Mouse (Mus musculus) liver, embryonic 14.5 days (tissue): Measurements from ENCODE around the gene Soat2. TPM values are rescaled to one million over a fixed set of nuclear protein-coding genes. Genes with fewer than 3 reads are reported as not detected.
A peak's percentile ranks its signal among the peaks of the same experiment; 100 is the strongest.

Experiments used
- ATAC-seq: fragments of 200-750 bp; cut with Nextera tagmentation; 2 replicates; pipeline ENCODE4 v1.8.0; 2017; ENCODE audit warnings: moderate number of reproducible peaks, mild to moderate bottlenecking, moderate library complexity; ENCODE audit not compliant: insufficient read depth
- DNase-seq, 3 experiments: peaks; one replicate each; pipeline ENCODE4 v3.0.0-alpha.2; 2012 to 2013; ENCODE audit warnings: low read depth in 3 of 3, low spot score in 3 of 3
- H3K27ac ChIP-seq: fragments of 300-500 bp; sonication (generic); 2 replicates; pipeline ENCODE4 v1.5.1; 2014; ENCODE audit warnings: moderate library complexity, mild to moderate bottlenecking, control low read depth, inconsistent platforms
- H3K27me3 ChIP-seq: fragments of 300-500 bp; sonication (generic); 2 replicates; pipeline ENCODE4 v1.6.1; 2014; ENCODE audit warnings: mild to moderate bottlenecking, low read length, moderate library complexity; ENCODE audit not compliant: control insufficient read depth, insufficient read depth
- H3K36me3 ChIP-seq: fragments of 300-500 bp; sonication (generic); replicated peaks from 2 replicates; pipeline ENCODE4 v1.6.1; 2014; ENCODE audit warnings: low read depth; ENCODE audit not compliant: control insufficient read depth, insufficient read depth
- H3K4me1 ChIP-seq, 2 experiments: fragments of 200-500 bp in 1 of 2; fragments of 300-500 bp in 1 of 2; sonication (generic) in 1 of 2; replicated peaks; 2 replicates each; pipeline ENCODE4 v1.6.1; 2012 to 2014; ENCODE audit warnings: antibody characterized with exemption in 1 of 2, inconsistent platforms in 1 of 2, low read length in 1 of 2; ENCODE audit not compliant: control insufficient read depth in 2 of 2, insufficient read depth in 2 of 2
- H3K4me2 ChIP-seq: fragments of 300-500 bp; sonication (generic); 2 replicates; pipeline ENCODE4 v1.6.1; 2014; ENCODE audit warnings: low read depth, mild to moderate bottlenecking, control low read depth, moderate library complexity
- H3K4me3 ChIP-seq, 2 experiments: fragments of 200-500 bp in 1 of 2; fragments of 300-500 bp in 1 of 2; sonication (generic) in 1 of 2; 2 replicates each; pipeline ENCODE4 v1.5.1; 2012 to 2014; ENCODE audit warnings: low read depth in 2 of 2, low read length in 2 of 2, mild to moderate bottlenecking in 2 of 2, control low read depth in 1 of 2, inconsistent platforms in 1 of 2, moderate library complexity in 1 of 2; ENCODE audit not compliant: insufficient read depth in 1 of 2
- H3K9ac ChIP-seq: fragments of 300-500 bp; sonication (generic); replicated peaks from 2 replicates; pipeline ENCODE4 v1.6.1; 2014; ENCODE audit warnings: mild to moderate bottlenecking, control low read depth, moderate library complexity
- H3K9me3 ChIP-seq: fragments of 300-500 bp; sonication (generic); 2 replicates; pipeline ENCODE4 v1.6.1; 2016; ENCODE audit warnings: low read length, mixed read lengths; ENCODE audit not compliant: control insufficient read depth
- CTCF ChIP-seq: IDR thresholded peaks from 2 replicates; pipeline ENCODE4 v1.5.1; 2016; ENCODE audit warnings: antibody characterized with exemption, low read depth, control low read depth
- EP300 ChIP-seq: IDR thresholded peaks from 2 replicates; pipeline ENCODE4 v1.6.1; 2016; ENCODE audit warnings: antibody characterized with exemption, low read depth
- WGBS: fragments of 180-500 bp; shearing (Covaris S2); extraction: QIAGEN DNeasy Blood & Tissue Kit; methylation state at CpG from one replicate; pipeline ENCODE4 v1.1.7; 2014; ENCODE audit not compliant: insufficient replicate concordance; 5-methylcytosine and 5-hydroxymethylcytosine counted together
- polyA plus RNA-seq, 2 experiments: library from polyadenylated mRNA; depleted of rRNA in 1 of 2; stranded (reverse) in 1 of 2; unstranded in 1 of 2; fragments of >200 nt; fragmentation: Nextera tagmentation in 1 of 2; extraction: Ambion mirVana in 1 of 2; gene quantifications; 2 replicates each; pipeline versions ENCODE4 v1.2.1 to v1.2.3; 2012 to 2014

Gene Soat2
- polyA plus RNA-seq, 2 experiments = 21.9 to 34.4 TPM

DNA sequence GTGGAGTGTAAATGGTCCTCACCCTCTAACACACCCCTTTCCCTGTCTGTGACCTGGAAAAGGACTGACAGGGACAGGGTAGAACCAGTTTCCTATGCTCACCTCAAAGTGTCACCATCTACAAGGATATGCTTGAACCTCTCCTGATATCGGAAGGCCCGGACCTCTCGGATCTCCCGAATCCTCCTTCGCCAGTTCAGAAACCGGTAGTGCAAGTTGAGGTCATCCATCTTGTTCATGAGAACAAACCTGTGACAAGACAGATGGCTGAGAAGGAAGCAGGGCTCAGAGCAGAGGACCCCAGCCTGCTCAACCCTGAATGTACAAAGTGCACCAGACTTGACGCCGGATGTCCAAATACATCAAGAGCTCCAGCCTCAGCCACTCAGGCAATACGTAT is 17.0 kb upstream of the Soat2 start:
- no peak for TF ChIP-seq CTCF
- no peak for TF ChIP-seq EP300
- no peak for ATAC-seq
- WGBS = 88% methylated on average over 9 of the region's 9 CpGs

DNA sequence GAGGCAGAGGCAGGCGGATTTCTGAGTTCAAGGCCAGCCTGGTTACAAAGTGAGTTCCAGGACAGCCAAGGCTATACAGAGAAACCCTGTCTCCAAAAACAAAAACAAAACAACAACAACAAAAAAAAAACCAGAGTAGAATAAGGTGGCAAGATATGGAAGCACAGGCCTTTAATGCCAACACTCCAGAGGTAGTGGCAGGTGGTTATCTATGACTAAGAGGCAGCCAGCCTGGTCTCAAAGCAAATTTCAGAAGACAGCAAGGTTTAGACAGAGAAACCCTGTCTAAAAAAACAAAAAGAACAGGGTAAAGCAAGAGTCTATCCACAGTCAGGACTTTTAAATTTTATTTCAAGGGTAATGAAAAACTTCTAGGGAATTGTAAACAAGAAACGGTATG is 15.6 kb upstream of the Soat2 start:
- H3K36me3 ChIP-seq = peaks cover 19% of the 10 kb centered on the region
- peaks cover 8 to 14% of the 10 kb centered on the region in 2 experiments for H3K4me1 ChIP-seq
- DNase-seq (no peak), ATAC-seq (no peak)
- H3K9me3 ChIP-seq = no peaks in the 10 kb centered on the region
- no peak overlapping the region; the same call in 1 of the 2 replicates for H3K27ac ChIP-seq
- WGBS = 84% methylated on average over 2 of the region's 2 CpGs
- no peak overlapping the region; a peak in 1 of 4 replicates for H3K4me3 ChIP-seq
- no peaks in the 10 kb centered on the region for H3K27me3 ChIP-seq
- TF ChIP-seq CTCF (no peak), EP300 (no peak)
- peak overlapping the region; percentile 34 for H3K9ac ChIP-seq
- H3K4me2 ChIP-seq = peak overlapping the region; percentile 75

More for the DNA sequence above, 17.0 kb upstream of the Soat2 start:
- Histone ChIP-seq H3K27ac (no peak overlapping the region), H3K27me3 (no peaks in the 10 kb centered on the region), H3K4me1 (peaks cover 8 to 14% of the 10 kb centered on the region in 2 experiments), H3K4me3 (no peak overlapping the region), H3K9me3 (no peaks in the 10 kb centered on the region), H3K36me3 (peaks cover 24% of the 10 kb centered on the region), H3K4me2 (no peak overlapping the region), H3K9ac (no peak overlapping the region)
- DNase-seq = no peak

DNA sequence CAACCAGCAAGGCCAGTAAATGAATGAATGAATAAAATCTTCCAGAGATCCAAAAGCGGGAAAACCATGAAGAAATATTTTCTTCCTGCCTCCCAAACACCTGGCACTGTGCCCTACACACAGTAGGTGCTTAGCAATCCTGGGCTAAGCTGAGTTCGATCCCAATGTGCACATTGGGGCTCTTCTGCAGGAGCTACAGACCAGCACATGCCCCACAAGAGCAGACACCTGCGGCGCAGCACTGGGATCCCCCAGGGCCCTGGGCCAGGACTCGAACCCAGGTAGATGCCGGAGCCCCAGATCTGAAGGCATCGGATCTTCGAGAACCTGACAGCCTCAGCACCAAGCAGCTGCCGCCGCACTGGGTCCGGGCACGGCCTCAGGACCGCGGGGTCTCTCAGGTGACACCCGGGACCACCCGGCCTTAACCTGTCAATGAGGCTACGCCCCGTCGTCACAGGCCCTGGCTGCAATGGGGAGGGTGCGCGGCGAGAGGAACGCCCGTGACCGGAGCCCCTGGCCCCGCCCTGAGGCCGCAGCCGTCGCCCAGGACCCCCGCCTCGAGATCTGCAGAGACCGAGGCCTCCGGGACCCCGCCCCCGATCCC is 14.7 kb upstream of the Soat2 start:
- H3K27ac ChIP-seq = peak overlapping the region; percentile 25
- peaks cover 8 to 14% of the 10 kb centered on the region in 2 experiments for H3K4me1 ChIP-seq
- DNase-seq (no peak), ATAC-seq (peak; percentile 69)
- H3K9ac ChIP-seq = peak overlapping the region; percentile 53
- WGBS = 3% methylated on average over 34 of the region's 35 CpGs
- peak overlapping the region; percentile 75 for H3K4me2 ChIP-seq
- TF ChIP-seq CTCF = no peak
- TF ChIP-seq EP300 = no peak
- H3K9me3 ChIP-seq = no peaks in the 10 kb centered on the region
- peaks cover 14% of the 10 kb centered on the region for H3K36me3 ChIP-seq
- H3K4me3 ChIP-seq = peak overlapping the region; percentile 67 to 71
- no peaks in the 10 kb centered on the region for H3K27me3 ChIP-seq

DNA sequence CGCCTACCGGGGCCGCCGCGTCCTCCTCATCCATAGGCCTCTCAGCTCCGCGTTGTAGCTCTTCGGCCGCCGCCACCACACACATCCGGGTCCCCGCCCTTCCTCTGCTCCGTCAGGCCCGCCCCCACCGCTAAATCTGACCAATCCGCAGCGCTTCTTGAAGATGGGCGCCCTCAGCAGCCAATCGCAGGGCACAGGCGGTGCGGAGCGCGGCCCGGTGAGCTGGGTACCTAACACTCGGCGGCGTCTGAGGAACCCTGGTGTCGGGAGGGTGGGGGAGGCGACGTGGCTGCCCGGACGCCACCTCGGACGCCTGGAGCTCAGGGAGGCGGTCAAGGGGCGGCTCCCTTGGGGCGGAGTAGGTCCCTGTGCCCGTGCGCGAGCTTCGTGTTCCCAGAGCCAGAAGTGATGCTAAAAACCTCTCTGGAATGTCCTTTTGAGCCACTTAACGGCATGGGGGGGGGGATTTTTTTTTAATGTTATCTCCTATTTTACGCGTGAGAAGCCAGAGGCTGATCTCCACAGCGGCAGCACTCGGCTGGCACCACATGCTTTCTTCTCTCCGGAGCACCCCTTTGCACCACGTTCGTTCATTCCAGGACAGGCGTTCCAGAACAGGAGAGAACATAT is 14.1 kb upstream of the Soat2 start, which contains the start of gene Spryd3:
Gene Spryd3 (minus strand): TSS at position 106 of the 630 bp plus-strand sequence.
- Histone ChIP-seq H3K4me1 (peaks cover 8 to 14% of the 10 kb centered on the region in 2 experiments), H3K9ac (peak within 1 kb of the TSS; percentile 55), H3K27me3 (no peaks in the 10 kb centered on the region), H3K4me2 (peak within 1 kb of the TSS; percentile 75), H3K27ac (peak within 1 kb of the TSS; percentile 25), H3K36me3 (peaks cover 12% of the 10 kb centered on the region), H3K9me3 (no peaks in the 10 kb centered on the region), H3K4me3 (peak within 1 kb of the TSS; percentile 67 to 71)
- WGBS = 1% methylated on average over 50 of the region's 50 CpGs
- ATAC-seq (peak; percentile 99), DNase-seq (peak; percentile 91 to 93 (median 92))
- TF ChIP-seq CTCF (peak; percentile 22; the same call in 1 of the 2 replicates), EP300 (no peak)

DNA sequence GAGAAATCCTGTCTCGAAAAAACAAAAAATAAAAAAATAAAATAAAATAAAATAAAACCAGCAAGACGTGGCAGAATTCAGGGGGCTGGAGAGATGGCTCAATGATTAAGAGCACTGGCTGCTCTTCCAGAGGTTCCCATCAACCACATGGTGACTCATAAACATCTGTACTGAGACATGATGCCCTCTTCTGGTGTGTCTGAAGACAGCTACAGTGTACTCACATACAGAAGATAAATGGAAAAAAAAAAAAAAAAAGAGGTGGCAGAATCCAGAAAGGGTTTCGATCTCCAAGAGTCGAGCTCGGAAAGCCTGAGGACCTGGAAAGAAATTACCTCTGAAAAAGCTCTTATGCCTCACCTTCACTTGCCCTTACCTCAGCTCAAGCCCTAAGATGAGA is 9.2 kb upstream of the Soat2 start:
- no peak for TF ChIP-seq CTCF
- no peak for TF ChIP-seq EP300
- 66% methylated on average over 5 of the region's 5 CpGs for WGBS
- ATAC-seq = no peak

More for the DNA sequence above, 9.2 kb upstream of the Soat2 start:
- Histone ChIP-seq H3K4me2 (no peak overlapping the region), H3K4me1 (peaks cover 5 to 8% of the 10 kb centered on the region in 2 experiments; a peak in 2 of 4 replicates), H3K27ac (no peak overlapping the region), H3K4me3 (no peak overlapping the region), H3K27me3 (peaks cover 34% of the 10 kb centered on the region), H3K9me3 (no peaks in the 10 kb centered on the region), H3K36me3 (no peaks in the 10 kb centered on the region), H3K9ac (no peak overlapping the region)
- DNase-seq = no peak
